Mouse (Mus musculus) bone marrow, adult 2 months (tissue): ENCODE data around the gene LTO1.

ENCODE experiments used
- CTCF ChIP-seq: fragments of 200-500 bp; IDR thresholded peaks from 2 replicates; pipeline ENCODE4 v1.5.1; 2011; ENCODE audit warnings: low read length, control low read depth; ENCODE audit not compliant: control insufficient read depth, insufficient read depth
- POLR2A ChIP-seq: fragments of 200-500 bp; IDR thresholded peaks from 2 replicates; pipeline ENCODE4 v1.6.1; 2011; ENCODE audit warnings: low read depth, mild to moderate bottlenecking, control low read depth, low read length, borderline replicate concordance; ENCODE audit not compliant: control insufficient read depth

DNA sequence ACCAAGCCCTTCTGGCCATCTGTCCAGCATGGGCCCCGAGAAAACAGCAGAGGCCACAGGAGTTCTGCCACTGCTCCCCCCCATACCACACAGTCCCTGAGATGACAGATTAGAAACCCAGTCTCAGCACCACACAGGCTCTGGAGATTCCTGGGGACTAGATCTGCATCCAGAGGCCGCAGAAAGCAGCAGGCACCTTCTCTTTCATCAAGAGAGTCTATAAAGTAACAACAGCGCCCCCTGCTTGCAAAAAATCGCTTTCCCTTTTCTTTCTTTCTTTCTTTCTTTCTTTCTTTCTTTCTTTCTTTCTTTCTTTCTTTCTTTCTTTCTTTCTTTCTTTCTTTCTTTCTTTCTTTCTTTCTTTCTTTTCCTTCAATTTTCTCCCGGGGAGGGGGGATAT, 20.7 kb upstream of the LTO1 start:
- TF ChIP-seq POLR2A = no peak
- no peak for TF ChIP-seq CTCF
